Mouse (Mus musculus) midbrain, postnatal 0 days (tissue): ENCODE data around the gene Card10. TPM values are rescaled to one million over a fixed set of nuclear protein-coding genes. Genes with fewer than 3 reads are reported as not detected.

ENCODE experiments used
- ATAC-seq: fragments of 200-750 bp; cut with Nextera tagmentation; 2 replicates; pipeline ENCODE4 v1.8.0; 2017; ENCODE audit warnings: moderate number of reproducible peaks, mild to moderate bottlenecking, moderate TSS enrichment, moderate library complexity; ENCODE audit not compliant: low FRiP score
- DNase-seq: peaks from one replicate; pipeline ENCODE4 v3.0.0-alpha.2; 2015; ENCODE audit warnings: low spot score
- H3K27ac ChIP-seq: fragments of 300-500 bp; sonication (generic); 2 replicates; pipeline ENCODE4 v1.5.1; 2014; ENCODE audit warnings: low read depth, mild to moderate bottlenecking, low read length, mixed read lengths
- H3K27me3 ChIP-seq: fragments of 300-500 bp; sonication (generic); 2 replicates; pipeline ENCODE4 v1.6.1; 2014; ENCODE audit warnings: low read length, control low read depth, mixed read lengths; ENCODE audit not compliant: insufficient read depth
- H3K36me3 ChIP-seq: fragments of 300-500 bp; sonication (generic); 2 replicates; pipeline ENCODE4 v1.6.1; 2014; ENCODE audit warnings: low read length, control low read depth, mixed read lengths; ENCODE audit not compliant: insufficient read depth
- H3K4me1 ChIP-seq: fragments of 300-500 bp; sonication (generic); 2 replicates; pipeline ENCODE4 v1.6.1; 2014; ENCODE audit warnings: mild to moderate bottlenecking, control low read depth, antibody characterized with exemption, low read length, mixed read lengths; ENCODE audit not compliant: insufficient read depth
- H3K4me2 ChIP-seq: fragments of 300-500 bp; sonication (generic); 2 replicates; pipeline ENCODE4 v1.6.1; 2014; ENCODE audit warnings: low read depth, mild to moderate bottlenecking, low read length, mixed read lengths; ENCODE audit not compliant: poor library complexity, severe bottlenecking
- H3K4me3 ChIP-seq: fragments of 300-500 bp; sonication (generic); 2 replicates; pipeline ENCODE4 v1.5.1; 2014; ENCODE audit warnings: low read depth, mild to moderate bottlenecking, low read length, moderate library complexity
- H3K9ac ChIP-seq: fragments of 300-500 bp; sonication (generic); replicated peaks from 2 replicates; pipeline ENCODE4 v1.6.1; 2014; ENCODE audit warnings: mild to moderate bottlenecking, low read length, moderate library complexity, mixed read lengths; ENCODE audit not compliant: poor library complexity, severe bottlenecking
- H3K9me3 ChIP-seq: fragments of 300-500 bp; sonication (generic); 2 replicates; pipeline ENCODE4 v1.6.1; 2016; ENCODE audit warnings: low read length, control low read depth
- CTCF ChIP-seq: IDR thresholded peaks from 2 replicates; pipeline ENCODE4 v1.5.1; 2016; ENCODE audit warnings: antibody characterized with exemption, mild to moderate bottlenecking
- WGBS: fragments of 180-500 bp; shearing (Covaris S2); extraction: QIAGEN DNeasy Blood & Tissue Kit; methylation state at CpG from one replicate; pipeline ENCODE4 v1.1.7; 2014; 5-methylcytosine and 5-hydroxymethylcytosine counted together
- polyA plus RNA-seq: library from polyadenylated mRNA; unstranded; fragments of >200 nt; fragmentation: Nextera tagmentation; extraction: Ambion mirVana; gene quantifications from 2 replicates; pipeline ENCODE4 v1.2.1, GENCODE M21; 2015
- total RNA-seq: library from RNA; depleted of rRNA; stranded (reverse); fragments of >200 nt; gene quantifications from 2 replicates; pipeline ENCODE4 v1.2.3, GENCODE M21; 2014

Card10 gene
- total and polyA plus RNA-seq, 2 experiments from 2014 or later: 0.71 to 2.5 TPM

GRCm38 (mm10) chr15:78846352-78846751 is 43.5 kb upstream of the Card10 start:
- Histone ChIP-seq H3K9ac (no peak overlapping the region), H3K4me2 (no peak overlapping the region), H3K4me3 (no peak overlapping the region), H3K4me1 (0 out of 2 replicates have a peak, but pooled peaks cover 3% of the 10 kb centered on the region), H3K36me3 (no peaks in the 10 kb centered on the region), H3K27ac (no peak overlapping the region), H3K27me3 (peaks cover 22% of the 10 kb centered on the region), H3K9me3 (no peaks in the 10 kb centered on the region)
- WGBS: 72% methylated on average over 8 of the region's 8 CpGs
- no peak for ATAC-seq
- no peak for DNase-seq
- no peak for TF ChIP-seq CTCF

- H3K4me3 ChIP-seq: no peak overlapping the region
- no peak for ATAC-seq
- 83% methylated on average over 8 of the region's 8 CpGs for WGBS
- H3K9me3 ChIP-seq: no peaks in the 10 kb centered on the region
- no peaks in the 10 kb centered on the region for H3K36me3 ChIP-seq
- H3K4me1 ChIP-seq: 0 out of 2 replicates have a peak, but pooled peaks cover 3% of the 10 kb centered on the region
- no peak for DNase-seq
- peaks cover 26% of the 10 kb centered on the region for H3K27me3 ChIP-seq
- 0 out of 2 replicates have a peak overlapping the region, but pooled peaks have one; percentile 61 for H3K4me2 ChIP-seq
- no peak overlapping the region for H3K27ac ChIP-seq
- no peak overlapping the region for H3K9ac ChIP-seq
- TF ChIP-seq CTCF: no peak
Observed at GRCm38 (mm10) chr15:78845867-78846266, 43.0 kb upstream of the Card10 start.

GRCm38 (mm10) chr15:78845321-78845720 is 42.5 kb upstream of the Card10 start:
- Histone ChIP-seq H3K4me3 (no peak overlapping the region), H3K27ac (no peak overlapping the region), H3K36me3 (no peaks in the 10 kb centered on the region), H3K4me1 (0 out of 2 replicates have a peak, but pooled peaks cover 3% of the 10 kb centered on the region), H3K9me3 (no peaks in the 10 kb centered on the region), H3K4me2 (peak overlapping the region; percentile 61; the same call in 1 of the 2 replicates), H3K9ac (no peak overlapping the region), H3K27me3 (peaks cover 32% of the 10 kb centered on the region)
- no peak for TF ChIP-seq CTCF
- DNase-seq (no peak), ATAC-seq (no peak)
- WGBS: 59% methylated on average over 11 of the region's 11 CpGs

- no peak for TF ChIP-seq CTCF
- Histone ChIP-seq H3K4me1 (peaks cover 5% of the 10 kb centered on the region; the same call in 1 of the 2 replicates), H3K27me3 (peaks cover 32% of the 10 kb centered on the region), H3K9me3 (no peaks in the 10 kb centered on the region), H3K9ac (no peak overlapping the region), H3K4me2 (peak overlapping the region; percentile 61; the same call in 1 of the 2 replicates), H3K27ac (no peak overlapping the region), H3K4me3 (no peak overlapping the region), H3K36me3 (no peaks in the 10 kb centered on the region)
- WGBS: 40% methylated on average over 9 of the region's 9 CpGs
- DNase-seq: peak; percentile 37
- ATAC-seq: no peak
Observed at GRCm38 (mm10) chr15:78844791-78845190, 41.9 kb upstream of the Card10 start.

- Histone ChIP-seq H3K4me1 (peaks cover 10% of the 10 kb centered on the region; the same call in 1 of the 2 replicates), H3K36me3 (no peaks in the 10 kb centered on the region), H3K9ac (0 out of 2 replicates have a peak overlapping the region, but pooled peaks have one; percentile 4), H3K9me3 (no peaks in the 10 kb centered on the region), H3K4me2 (peak overlapping the region; percentile 61), H3K4me3 (peak overlapping the region; percentile 36), H3K27ac (no peak overlapping the region), H3K27me3 (peaks cover 32% of the 10 kb centered on the region)
- TF ChIP-seq CTCF: peak; percentile 8; the same call in 1 of the 2 replicates
- no peak for DNase-seq
- 43% methylated on average over 21 of the region's 21 CpGs for WGBS
- no peak for ATAC-seq
Observed at GRCm38 (mm10) chr15:78843581-78844469, 41.0 kb upstream of the Card10 start.
